Mouse (Mus musculus) midbrain, embryonic 11.5 days (tissue): ENCODE results near the gene Eef2k. TPM values are rescaled to one million over a fixed set of nuclear protein-coding genes. Genes with fewer than 3 reads are reported as not detected.

Experiments
- ATAC-seq: fragments of 200-750 bp; cut with Nextera tagmentation; 2 replicates; pipeline ENCODE4 v1.8.0; 2017; ENCODE audit warnings: moderate TSS enrichment, moderate library complexity; ENCODE audit not compliant: low FRiP score
- DNase-seq: peaks from one replicate; pipeline ENCODE4 v3.0.0; 2015; ENCODE audit warnings: low spot score; ENCODE audit errors: missing footprints
- H3K27ac ChIP-seq: fragments of 300-500 bp; sonication (generic); 2 replicates; pipeline ENCODE4 v1.5.1; 2014; ENCODE audit warnings: low read depth, low read length
- H3K27me3 ChIP-seq: fragments of 300-500 bp; sonication (generic); 2 replicates; pipeline ENCODE4 v1.6.1; 2014; ENCODE audit warnings: mild to moderate bottlenecking, low read length, moderate library complexity, mixed read lengths; ENCODE audit not compliant: control insufficient read depth, insufficient read depth
- H3K36me3 ChIP-seq: fragments of 300-500 bp; sonication (generic); 2 replicates; pipeline ENCODE4 v1.6.1; 2014; ENCODE audit warnings: mild to moderate bottlenecking, low read length, moderate library complexity, mixed read lengths; ENCODE audit not compliant: control insufficient read depth, insufficient read depth
- H3K4me1 ChIP-seq: fragments of 300-500 bp; sonication (generic); 2 replicates; pipeline ENCODE4 v1.6.1; 2014; ENCODE audit warnings: low read length; ENCODE audit not compliant: control insufficient read depth, insufficient read depth
- H3K4me2 ChIP-seq: fragments of 300-500 bp; sonication (generic); 2 replicates; pipeline ENCODE4 v1.6.1; 2014; ENCODE audit warnings: mild to moderate bottlenecking, moderate library complexity
- H3K4me3 ChIP-seq: fragments of 300-500 bp; sonication (generic); 2 replicates; pipeline ENCODE4 v1.5.1; 2014; ENCODE audit warnings: low read depth, low read length
- H3K9ac ChIP-seq: fragments of 300-500 bp; sonication (generic); 2 replicates; pipeline ENCODE4 v1.6.1; 2014; ENCODE audit warnings: low read length
- H3K9me3 ChIP-seq: fragments of 300-500 bp; sonication (generic); 2 replicates; pipeline ENCODE4 v1.6.1; 2016; ENCODE audit warnings: low read length; ENCODE audit not compliant: control insufficient read depth
- WGBS: fragments of 180-500 bp; shearing (Covaris S2); extraction: QIAGEN DNeasy Blood & Tissue Kit; methylation state at CpG from one replicate; pipeline ENCODE4 v1.1.7; 2014; 5-methylcytosine and 5-hydroxymethylcytosine counted together
- polyA plus RNA-seq: library from polyadenylated mRNA; unstranded; fragments of >200 nt; fragmentation: Nextera tagmentation; extraction: Ambion mirVana; gene quantifications from 2 replicates; pipeline ENCODE4 v1.2.1, GENCODE M21; 2014

Gene Eef2k
- polyA plus RNA-seq, 1 experiment from 2014 or later, result 10.5 TPM

GRCm38 (mm10) chr7:120839786-120840185 lies 2.8 kb upstream of the Eef2k start:
- Histone ChIP-seq H3K27ac (no peak overlapping the region), H3K9ac (no peak overlapping the region), H3K4me2 (no peak overlapping the region), H3K4me1 (peaks cover 12% of the 10 kb centered on the region), H3K4me3 (no peak overlapping the region), H3K9me3 (no peaks in the 10 kb centered on the region), H3K36me3 (no peaks in the 10 kb centered on the region), H3K27me3 (no peaks in the 10 kb centered on the region)
- DNase-seq, result no peak
- ATAC-seq, result no peak
- 83% methylated on average over 2 of the region's 2 CpGs for WGBS

- Histone ChIP-seq H3K4me2 (peak overlapping the region; percentile 90), H3K9ac (peak overlapping the region; percentile 93), H3K4me3 (peak overlapping the region; percentile 68), H3K27me3 (no peaks in the 10 kb centered on the region), H3K9me3 (no peaks in the 10 kb centered on the region), H3K4me1 (peaks cover 14% of the 10 kb centered on the region), H3K36me3 (no peaks in the 10 kb centered on the region), H3K27ac (peak overlapping the region; percentile 80)
- 0% methylated on average over 40 of the region's 40 CpGs for WGBS
- DNase-seq (peak; percentile 98), ATAC-seq (peak; percentile 67)
Measured at GRCm38 (mm10) chr7:120843037-120843621, 498 bp downstream of the Eef2k start.

GRCm38 (mm10) chr7:120843852-120844435 lies 1.3 kb downstream of the Eef2k start:
- peaks cover 14% of the 10 kb centered on the region for H3K4me1 ChIP-seq
- peak overlapping the region; percentile 90 for H3K4me2 ChIP-seq
- H3K36me3 ChIP-seq, result no peaks in the 10 kb centered on the region
- WGBS, result under 1% methylated on average over 16 of the region's 16 CpGs
- no peaks in the 10 kb centered on the region for H3K9me3 ChIP-seq
- peak overlapping the region; percentile 93 for H3K9ac ChIP-seq
- H3K27ac ChIP-seq, result no peak overlapping the region; the same call in 1 of the 2 replicates
- peak; percentile 95 for DNase-seq
- H3K4me3 ChIP-seq, result peak overlapping the region; percentile 68
- no peaks in the 10 kb centered on the region for H3K27me3 ChIP-seq
- ATAC-seq, result peak; percentile 28

GRCm38 (mm10) chr7:120844689-120845088 lies 2.1 kb downstream of the Eef2k start:
- peak overlapping the region; percentile 93; the same call in 1 of the 2 replicates for H3K9ac ChIP-seq
- WGBS, result 7% methylated on average over 9 of the region's 9 CpGs
- peak; percentile 90 for DNase-seq

GRCm38 (mm10) chr7:120848831-120849512 lies 6.3 kb downstream of the Eef2k start:
- DNase-seq, result peak; percentile 59
- WGBS, result 91% methylated on average over 3 of the region's 3 CpGs
- H3K27me3 ChIP-seq, result no peaks in the 10 kb centered on the region

More at GRCm38 (mm10) chr7:120844689-120845088, 2.1 kb downstream of the Eef2k start:
- no peak for ATAC-seq
- Histone ChIP-seq H3K4me3 (no peak overlapping the region), H3K4me1 (peaks cover 14% of the 10 kb centered on the region), H3K4me2 (peak overlapping the region; percentile 90), H3K36me3 (no peaks in the 10 kb centered on the region), H3K27me3 (no peaks in the 10 kb centered on the region), H3K27ac (no peak overlapping the region), H3K9me3 (no peaks in the 10 kb centered on the region)

GRCm38 (mm10) chr7:120850165-120850564 lies 7.5 kb downstream of the Eef2k start:
- WGBS, result 97% methylated on average over 3 of the region's 3 CpGs
- Histone ChIP-seq H3K4me3 (no peak overlapping the region), H3K9me3 (no peaks in the 10 kb centered on the region), H3K9ac (no peak overlapping the region), H3K27ac (no peak overlapping the region), H3K27me3 (no peaks in the 10 kb centered on the region), H3K4me1 (no peaks in the 10 kb centered on the region), H3K36me3 (no peaks in the 10 kb centered on the region), H3K4me2 (no peak overlapping the region)
- DNase-seq (no peak), ATAC-seq (no peak)

More at GRCm38 (mm10) chr7:120848831-120849512, 6.3 kb downstream of the Eef2k start:
- H3K4me1 ChIP-seq, result peaks cover 10% of the 10 kb centered on the region
- H3K9me3 ChIP-seq, result no peaks in the 10 kb centered on the region
- no peaks in the 10 kb centered on the region for H3K36me3 ChIP-seq
- no peak overlapping the region for H3K4me3 ChIP-seq
- H3K9ac ChIP-seq, result no peak overlapping the region
- no peak overlapping the region for H3K27ac ChIP-seq
- no peak for ATAC-seq
- no peak overlapping the region for H3K4me2 ChIP-seq

GRCm38 (mm10) chr7:120859854-120860253 lies 17.2 kb downstream of the Eef2k start:
- ATAC-seq (no peak), DNase-seq (no peak)
- no peak overlapping the region for H3K4me2 ChIP-seq
- H3K9me3 ChIP-seq, result no peaks in the 10 kb centered on the region
- H3K9ac ChIP-seq, result no peak overlapping the region
- WGBS, result 94% methylated on average over 11 of the region's 11 CpGs
- no peaks in the 10 kb centered on the region for H3K27me3 ChIP-seq
- peaks cover 22% of the 10 kb centered on the region for H3K4me1 ChIP-seq
- peaks cover 4% of the 10 kb centered on the region; the same call in 1 of the 2 replicates for H3K36me3 ChIP-seq
- H3K4me3 ChIP-seq, result no peak overlapping the region
- no peak overlapping the region for H3K27ac ChIP-seq

- Histone ChIP-seq H3K27ac (no peak overlapping the region), H3K36me3 (peaks cover 4% of the 10 kb centered on the region; the same call in 1 of the 2 replicates), H3K4me2 (no peak overlapping the region), H3K9ac (no peak overlapping the region), H3K9me3 (no peaks in the 10 kb centered on the region), H3K27me3 (no peaks in the 10 kb centered on the region), H3K4me3 (no peak overlapping the region), H3K4me1 (peaks cover 31% of the 10 kb centered on the region)
- DNase-seq, result peak; percentile 72
- ATAC-seq, result no peak
- WGBS, result 56% methylated on average over 10 of the region's 10 CpGs
Measured at GRCm38 (mm10) chr7:120860799-120861487, 18.3 kb downstream of the Eef2k start.
